Mouse (Mus musculus) urinary bladder, postnatal 25 days (tissue): ENCODE data around the gene Tmem30b.
A peak's percentile ranks its signal among the peaks of the same experiment; 100 is the strongest.
"Not testable (repeated sequence)": the region's sequence is repeated elsewhere in the genome, so short reads cannot be mapped to it uniquely, and the experiment has no call there.

Source experiments
- DNase-seq: peaks from one replicate; pipeline ENCODE4 v3.0.0; 2022; ENCODE audit warnings: low spot score

Tmem30b gene

DNA sequence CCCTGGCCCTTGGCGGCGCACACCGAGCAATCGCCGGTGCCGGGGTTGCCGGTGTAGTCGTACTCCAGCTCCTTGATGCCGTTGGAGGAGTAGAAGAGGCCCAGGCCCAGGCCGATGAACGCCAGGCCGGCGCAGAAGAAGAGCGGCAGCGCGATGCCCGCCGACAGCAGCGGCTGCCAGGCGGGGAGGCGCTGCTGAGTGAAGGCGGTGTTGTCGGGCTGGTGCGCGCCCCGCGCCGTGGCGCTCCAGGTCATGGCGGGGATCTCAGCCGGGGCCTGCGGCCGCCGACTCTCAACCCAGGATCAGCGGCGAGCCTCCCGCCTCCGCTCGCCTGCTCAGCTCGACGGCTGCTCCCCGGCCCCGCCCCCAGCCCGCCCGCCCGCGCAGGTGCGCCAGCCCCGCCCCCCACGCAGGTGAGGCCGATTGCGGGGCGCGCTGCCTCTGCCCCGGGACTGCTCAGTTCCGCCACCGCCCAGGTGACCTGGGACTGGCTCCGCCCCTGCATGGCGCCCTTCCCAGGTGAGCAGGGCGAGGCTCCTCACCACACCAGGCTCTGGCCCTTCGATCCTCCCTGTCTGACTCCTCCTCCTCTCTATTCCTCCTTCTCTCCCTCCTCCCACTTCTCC, at the start of gene Tmem30b:
TSS of gene Tmem30b (minus strand) at position 307 of the 626 bp plus-strand sequence.
- peak; percentile 57 for DNase-seq

DNA sequence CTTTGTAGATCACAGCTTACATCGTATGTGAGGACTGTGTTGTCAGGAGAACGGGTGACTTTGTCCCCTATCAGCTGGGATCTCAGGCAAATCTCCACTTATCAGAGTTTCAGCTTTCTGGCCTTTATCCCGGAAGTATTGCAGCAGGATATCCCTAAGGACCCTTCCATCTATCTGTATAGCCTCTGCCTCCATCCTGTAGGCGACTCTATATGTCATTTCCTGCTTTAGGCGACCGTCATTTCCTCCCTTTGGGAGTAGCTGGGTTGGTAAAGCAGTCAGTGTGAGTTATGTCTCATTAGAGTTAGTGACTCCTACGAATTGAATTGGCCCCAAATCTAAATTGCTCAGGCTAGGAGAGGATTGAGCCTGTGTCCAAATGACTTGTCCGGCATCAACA, 49.0 kb upstream of the Tmem30b start:
- DNase-seq = no peak

DNA sequence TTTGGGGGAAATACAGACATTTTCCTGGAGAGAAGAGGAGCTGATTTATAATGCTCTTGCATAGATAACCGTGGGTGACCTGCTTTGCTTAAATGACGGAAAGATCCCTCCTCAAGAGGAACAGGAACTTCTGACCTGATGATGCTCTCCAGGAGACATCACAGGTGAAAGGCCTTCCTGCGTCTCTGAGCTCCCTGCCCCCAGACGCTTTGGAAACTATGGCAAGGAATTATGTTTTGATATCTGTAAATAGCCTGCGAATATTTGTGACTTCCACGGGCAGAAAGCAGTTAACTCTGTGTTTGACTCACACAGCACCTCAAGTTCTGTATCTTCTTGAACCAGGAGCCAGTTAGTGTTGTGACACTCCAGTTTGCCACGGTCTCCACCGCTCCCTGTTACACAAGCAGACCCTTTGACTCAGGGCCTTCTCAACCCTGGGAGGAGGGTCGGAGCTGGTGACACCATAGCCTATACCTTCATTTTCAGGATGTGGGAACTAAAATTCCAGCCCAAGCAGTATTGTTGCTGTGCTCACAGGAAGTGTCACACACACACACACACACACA, 48.1 kb upstream of the Tmem30b start:
- no peak for DNase-seq

DNA sequence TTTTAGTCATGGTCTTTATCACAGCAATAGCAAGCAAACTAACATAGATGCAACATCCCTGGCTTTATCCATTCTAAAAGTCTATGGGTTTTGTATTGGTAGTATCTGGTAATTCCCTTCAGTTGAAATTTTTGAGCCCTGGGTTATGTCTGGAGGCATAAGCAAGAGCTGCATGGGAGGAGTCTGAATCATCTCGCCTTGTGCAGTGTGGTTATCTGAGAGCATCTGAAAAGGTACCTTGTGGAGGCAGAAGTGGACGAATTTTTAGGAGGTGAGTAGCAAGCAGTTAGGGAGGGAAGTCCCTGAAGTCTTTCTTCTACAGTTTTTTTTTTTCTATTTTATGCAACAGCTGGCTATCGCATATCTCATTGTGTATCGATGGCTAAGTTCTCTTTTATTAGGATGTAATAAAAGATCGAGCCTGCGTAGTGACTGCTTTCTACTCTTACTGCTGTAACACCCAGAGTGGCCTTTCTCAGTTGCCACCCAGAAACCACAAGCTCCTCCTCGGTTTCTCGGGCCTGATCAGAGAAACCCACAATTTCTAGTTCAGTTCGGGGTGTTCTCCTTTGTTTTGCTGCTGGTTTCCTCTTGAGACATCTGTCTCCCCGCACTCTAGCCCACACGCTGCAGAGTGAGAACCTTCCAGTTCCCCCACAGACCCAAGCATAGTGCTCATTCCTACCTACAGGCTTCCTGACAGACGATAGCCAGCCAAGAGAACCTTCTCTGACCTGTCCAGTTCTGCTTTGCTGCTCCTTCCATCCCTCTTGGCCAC, 47.0 kb upstream of the Tmem30b start:
- no peak for DNase-seq

DNA sequence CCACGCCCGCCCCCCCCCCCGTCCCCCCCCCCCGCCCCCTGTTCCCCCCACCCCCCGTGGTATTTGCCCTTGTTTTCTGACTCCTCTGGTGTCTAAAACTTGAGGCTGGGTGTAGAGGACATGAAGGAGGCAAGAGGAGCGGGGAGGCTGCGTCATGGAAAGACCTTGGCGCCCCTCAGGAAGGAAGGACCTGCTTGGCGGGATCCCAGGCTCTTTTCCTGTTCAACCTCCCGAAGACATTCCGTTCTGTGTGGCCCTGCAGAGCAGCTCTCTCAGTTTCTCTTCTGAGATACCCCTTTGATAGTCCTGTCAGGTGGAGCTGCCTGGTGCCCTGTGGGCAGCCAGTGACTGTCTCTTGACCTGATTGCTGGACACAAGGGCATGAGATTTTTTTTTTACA, 45.4 kb upstream of the Tmem30b start:
- no peak for DNase-seq

DNA sequence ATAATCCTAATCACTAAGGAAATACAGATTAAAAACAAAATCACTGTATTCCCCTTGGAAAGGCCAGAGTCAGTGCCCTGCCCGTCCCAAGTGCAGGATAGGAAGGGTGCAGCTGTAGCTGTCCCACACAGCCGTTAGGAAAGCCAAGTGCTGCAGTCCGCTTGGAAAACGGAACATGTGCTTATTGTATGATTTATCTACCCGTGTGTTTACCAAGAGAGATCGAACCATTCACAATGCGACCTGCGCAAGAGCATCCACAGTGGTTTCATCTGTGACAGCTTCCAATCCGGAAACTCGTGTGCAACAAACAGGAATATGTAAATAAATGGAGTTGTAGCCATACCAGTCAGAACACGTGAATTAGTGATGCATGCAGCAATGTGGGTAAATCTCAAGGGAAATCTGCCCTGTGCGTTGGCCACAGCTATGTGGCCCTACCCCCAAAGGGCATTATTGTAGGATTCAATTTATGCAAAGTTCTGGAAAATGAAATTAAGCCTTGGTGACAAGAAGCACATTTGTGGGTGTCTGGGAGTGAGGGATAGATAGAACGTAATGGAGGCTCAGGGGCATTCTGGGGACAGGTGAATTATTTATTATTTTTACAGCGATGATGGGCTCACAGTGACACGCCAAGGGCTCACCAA, 44.6 kb upstream of the Tmem30b start:
- no peak for DNase-seq

DNA sequence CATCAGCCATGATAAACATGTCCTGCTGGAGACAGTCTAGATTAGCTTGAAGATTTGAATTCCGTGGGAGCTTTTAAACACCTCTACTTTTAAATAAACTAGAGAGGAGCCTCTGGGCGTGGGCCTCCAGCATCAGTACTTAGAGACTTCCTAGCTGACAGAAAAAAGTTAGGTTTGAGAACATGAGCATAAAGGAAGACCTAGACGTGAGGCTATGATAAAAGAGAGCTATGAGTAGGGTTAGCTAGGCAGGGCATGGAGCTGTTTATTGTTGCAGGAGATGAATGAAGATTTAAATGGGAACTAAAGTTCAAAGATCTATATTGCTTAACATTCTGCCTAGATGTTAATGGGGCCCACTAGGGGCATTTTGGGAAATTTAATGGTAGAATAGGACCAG, 41.1 kb upstream of the Tmem30b start:
- no peak for DNase-seq

DNA sequence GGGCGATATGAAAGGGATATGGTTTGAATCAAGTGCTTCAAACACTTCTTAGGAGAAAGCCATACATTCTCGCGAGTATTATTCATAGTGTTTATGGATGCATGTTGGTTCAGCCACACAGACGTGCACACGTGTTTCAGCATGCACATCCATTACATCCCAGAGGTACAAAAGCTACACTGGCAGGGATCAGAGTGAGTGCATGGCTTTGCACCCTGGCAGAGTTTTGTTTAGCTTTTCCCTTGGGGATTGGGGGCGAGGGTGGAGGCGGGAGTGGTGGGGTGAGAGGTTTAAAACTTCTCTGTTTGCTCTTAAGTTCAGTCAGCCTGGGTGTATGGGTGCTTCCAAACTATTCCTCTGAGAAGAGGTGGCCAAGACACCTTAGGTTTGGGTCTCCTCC, 39.7 kb upstream of the Tmem30b start:
- no peak for DNase-seq

GRCm38 (mm10) chr12:73585241-73585801, 39.1 kb upstream of the Tmem30b start:
- no peak for DNase-seq

- peak; percentile 73 for DNase-seq
These were observed 38.5 kb upstream of the Tmem30b start, which contains the start of gene Prkch for GRCm38 (mm10) chr12:73584610-73585240. Gene Prkch, plus strand, starts transcription at chr12:73584796.

DNA sequence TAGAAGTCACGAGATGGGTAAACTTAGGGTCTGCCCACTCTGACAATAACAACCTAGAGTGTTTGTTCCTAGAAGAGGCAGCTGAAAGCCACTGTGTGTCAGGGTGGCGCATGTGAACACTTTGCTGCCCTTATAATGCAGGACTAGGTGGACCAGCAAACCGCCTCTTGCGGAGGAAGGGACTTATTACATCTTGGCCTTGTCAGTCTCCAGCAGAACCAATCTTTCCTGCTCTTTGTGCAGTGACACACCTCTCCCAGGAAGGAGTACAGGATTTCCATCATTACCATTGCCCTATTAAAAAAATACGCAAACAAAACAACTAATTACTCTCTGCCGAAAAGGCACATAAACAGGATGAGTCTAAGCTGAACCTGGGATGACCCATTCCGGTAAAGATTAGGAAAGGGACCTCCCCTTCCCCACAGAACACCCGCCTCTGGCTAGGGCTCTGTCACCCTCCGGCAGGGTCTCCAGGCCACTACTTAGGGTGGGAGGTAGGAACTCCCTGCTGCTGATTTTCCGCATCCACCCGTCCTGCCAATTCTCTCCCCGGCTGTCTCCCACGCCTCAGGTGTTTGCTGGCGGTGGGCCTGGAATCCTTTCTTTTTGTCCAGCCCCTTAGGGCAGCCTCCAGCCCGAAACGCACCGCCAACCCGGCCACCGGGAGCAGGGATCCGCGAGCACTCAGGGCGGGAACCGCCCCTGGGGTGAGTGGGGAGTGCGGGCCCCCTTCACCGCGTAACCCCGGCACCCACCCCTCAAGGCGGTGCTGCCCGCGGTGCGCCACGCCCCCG, 37.8 kb upstream of the Tmem30b start:
- no peak for DNase-seq

DNA sequence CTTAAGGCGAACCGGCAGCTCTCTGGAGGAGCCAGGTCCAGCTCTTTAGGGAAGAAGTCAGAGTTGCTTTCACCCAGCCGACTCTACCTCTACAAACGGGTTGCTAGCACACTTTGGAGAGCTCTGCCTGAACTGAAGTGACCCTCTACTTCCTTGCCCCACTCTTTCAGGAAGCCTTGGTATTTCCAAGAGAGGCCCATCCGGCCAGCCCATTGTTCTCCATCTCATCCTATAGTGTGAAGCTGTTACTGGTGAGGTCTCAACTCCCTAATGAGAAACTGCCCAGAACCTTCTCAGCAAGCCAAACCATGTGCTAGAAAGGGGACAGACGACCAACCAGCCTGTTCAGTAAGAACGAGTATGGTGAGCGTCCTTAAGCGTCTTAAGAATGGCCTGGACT, 37.1 kb upstream of the Tmem30b start:
- no peak for DNase-seq

GRCm38 (mm10) chr12:73580811-73581210, 34.6 kb upstream of the Tmem30b start:
- no peak for DNase-seq

- no peak for DNase-seq
These were observed 31.9 kb upstream of the Tmem30b start for GRCm38 (mm10) chr12:73578141-73578540.

DNA sequence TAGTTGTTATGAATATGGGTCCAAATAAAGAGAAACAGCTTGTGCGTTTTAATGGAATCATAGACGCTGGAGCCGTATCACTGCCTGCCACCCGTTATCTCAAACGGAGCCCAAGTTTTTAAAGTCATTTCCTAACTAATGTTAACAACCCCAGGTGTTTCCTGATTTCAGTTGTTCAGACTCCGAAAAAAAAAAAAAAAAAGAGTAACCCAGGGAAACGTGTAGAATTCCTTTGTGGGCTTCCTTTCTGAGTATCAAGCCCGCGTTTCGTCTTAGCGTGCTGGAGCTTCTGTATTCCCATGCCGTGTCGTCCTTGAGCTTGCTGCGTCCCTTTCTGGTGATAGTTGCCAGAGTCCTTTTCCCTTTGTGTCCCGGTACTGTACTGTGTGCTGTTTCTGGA, 28.4 kb upstream of the Tmem30b start:
- no peak for DNase-seq

DNA sequence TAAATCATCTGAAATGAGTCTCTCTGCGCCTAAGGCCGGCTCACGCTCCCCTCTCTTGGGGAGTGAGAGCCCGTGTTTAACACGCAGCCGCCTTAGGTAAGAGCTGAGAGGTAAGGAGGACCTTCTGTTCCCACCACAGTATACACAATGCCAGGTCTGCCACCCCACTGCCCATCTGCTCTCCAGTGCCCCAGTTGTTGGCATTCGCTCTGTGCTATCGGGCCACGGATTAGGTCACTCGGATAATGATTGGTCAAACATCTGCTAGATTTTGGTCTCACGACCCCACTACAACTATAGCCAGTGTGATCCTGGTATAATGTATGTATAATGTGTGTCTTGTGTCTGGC, 19.4 kb upstream of the Tmem30b start:
- DNase-seq = no peak

GRCm38 (mm10) chr12:73564795-73565619, 18.8 kb upstream of the Tmem30b start:
- DNase-seq = no peak

DNA sequence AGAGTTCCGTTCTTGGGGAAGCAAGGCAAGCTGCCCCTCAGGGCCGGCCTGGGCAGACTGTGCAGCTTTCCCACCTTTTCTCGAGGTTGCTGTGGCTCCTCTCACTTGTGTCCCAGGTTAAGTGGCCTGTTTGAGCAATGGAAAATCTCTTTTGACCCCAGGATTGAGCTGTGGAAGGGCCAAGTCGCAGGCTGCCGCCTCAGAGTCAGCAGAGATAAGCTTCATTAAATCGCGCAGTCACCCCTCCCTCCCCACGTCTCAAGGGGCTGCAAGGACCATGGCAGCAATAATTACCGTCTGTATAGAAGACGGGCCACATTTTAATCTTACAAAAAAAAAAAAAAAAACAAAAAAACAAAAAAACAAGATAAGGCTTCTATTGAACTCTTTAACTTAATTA, 18.0 kb upstream of the Tmem30b start:
- DNase-seq = no peak

DNA sequence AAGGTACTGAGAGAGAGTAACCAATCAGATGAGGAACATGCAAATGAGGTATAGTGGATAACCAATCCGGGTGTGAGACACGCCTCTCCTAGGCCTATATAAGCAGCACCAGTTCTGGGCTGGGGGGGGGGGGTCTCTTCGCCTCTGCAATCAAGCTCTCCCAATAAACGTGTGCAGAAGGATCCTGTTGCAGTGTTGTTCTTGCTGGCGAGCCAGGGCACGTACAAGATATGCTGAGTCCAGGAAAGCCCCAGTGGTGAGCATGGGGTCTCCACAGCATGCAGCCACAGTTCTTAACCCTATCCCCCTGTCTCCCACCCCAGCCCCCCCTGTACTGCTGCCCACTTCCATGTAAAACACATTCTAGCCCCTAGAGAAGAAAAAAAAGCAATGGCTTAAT, 16.9 kb upstream of the Tmem30b start:
- DNase-seq = not testable (repeated sequence)

GRCm38 (mm10) chr12:73560091-73560490, 13.9 kb upstream of the Tmem30b start:
- no peak for DNase-seq
